Mouse (Mus musculus) heart, embryonic 11.5 days (tissue): Measurements from ENCODE around the gene Ptprc. TPM values are rescaled to one million over a fixed set of nuclear protein-coding genes. Genes with fewer than 3 reads are reported as not detected.

Experiments
- ATAC-seq: fragments of 200-750 bp; cut with Nextera tagmentation; replicated peaks from 2 replicates; pipeline ENCODE4 v1.8.0; 2017; ENCODE audit warnings: moderate library complexity; ENCODE audit not compliant: insufficient number of reproducible peaks, low FRiP score, low TSS enrichment
- H3K27ac ChIP-seq: fragments of 300-500 bp; sonication (generic); 2 replicates; pipeline ENCODE4 v1.5.1; 2014; ENCODE audit warnings: mild to moderate bottlenecking, low read depth, low read length
- H3K27me3 ChIP-seq: fragments of 300-500 bp; sonication (generic); 2 replicates; pipeline ENCODE4 v1.6.1; 2014; ENCODE audit warnings: mild to moderate bottlenecking, low read length, mixed read lengths; ENCODE audit not compliant: control insufficient read depth, insufficient read depth
- H3K36me3 ChIP-seq: fragments of 300-500 bp; sonication (generic); 2 replicates; pipeline ENCODE4 v1.6.1; 2014; ENCODE audit warnings: mild to moderate bottlenecking, low read length, moderate library complexity, mixed read lengths; ENCODE audit not compliant: control insufficient read depth, insufficient read depth
- H3K4me1 ChIP-seq: fragments of 300-500 bp; sonication (generic); 2 replicates; pipeline ENCODE4 v1.6.1; 2014; ENCODE audit warnings: low read length; ENCODE audit not compliant: control insufficient read depth, insufficient read depth
- H3K4me2 ChIP-seq: fragments of 300-500 bp; sonication (generic); 2 replicates; pipeline ENCODE4 v1.6.1; 2014; ENCODE audit warnings: mild to moderate bottlenecking, moderate library complexity
- H3K4me3 ChIP-seq: fragments of 300-500 bp; sonication (generic); 2 replicates; pipeline ENCODE4 v1.5.1; 2014; ENCODE audit warnings: low read depth, low read length
- H3K9ac ChIP-seq: fragments of 300-500 bp; sonication (generic); 2 replicates; pipeline ENCODE4 v1.6.1; 2014; ENCODE audit warnings: mild to moderate bottlenecking, low read depth, low read length, moderate library complexity
- H3K9me3 ChIP-seq: fragments of 300-500 bp; sonication (generic); replicated peaks from 2 replicates; pipeline ENCODE4 v1.6.1; 2016; ENCODE audit warnings: low read length; ENCODE audit not compliant: control insufficient read depth
- WGBS: fragments of 180-500 bp; shearing (Covaris S2); extraction: QIAGEN DNeasy Blood & Tissue Kit; methylation state at CpG from one replicate; pipeline ENCODE4 v1.1.7; 2014; ENCODE audit not compliant: insufficient replicate concordance; 5-methylcytosine and 5-hydroxymethylcytosine counted together
- polyA plus RNA-seq: library from polyadenylated mRNA; unstranded; fragments of >200 nt; fragmentation: Nextera tagmentation; extraction: Ambion mirVana; gene quantifications from 2 replicates; pipeline ENCODE4 v1.2.1, GENCODE M21; 2014

Ptprc gene
- polyA plus RNA-seq, 1 experiment from 2014 or later, result 1.1 TPM

- ATAC-seq, result no peak
- peak overlapping the region; percentile 39 for H3K4me2 ChIP-seq
These were observed 48.7 kb downstream of the Ptprc start for GRCm38 (mm10) chr1:138126843-138127242.

GRCm38 (mm10) chr1:138125281-138125680 lies 50.2 kb downstream of the Ptprc start:
- 82% methylated on average over 1 of the region's 1 CpGs for WGBS
- ATAC-seq, result no peak

More at GRCm38 (mm10) chr1:138126843-138127242, 48.7 kb downstream of the Ptprc start:
- no peaks in the 10 kb centered on the region for H3K36me3 ChIP-seq
- no peak overlapping the region for H3K9ac ChIP-seq
- H3K4me3 ChIP-seq, result no peak overlapping the region
- H3K4me1 ChIP-seq, result no peaks in the 10 kb centered on the region
- H3K27ac ChIP-seq, result no peak overlapping the region
- H3K27me3 ChIP-seq, result no peaks in the 10 kb centered on the region
- H3K9me3 ChIP-seq, result no peaks in the 10 kb centered on the region
- 55% methylated on average over 8 of the region's 8 CpGs for WGBS

DNA sequence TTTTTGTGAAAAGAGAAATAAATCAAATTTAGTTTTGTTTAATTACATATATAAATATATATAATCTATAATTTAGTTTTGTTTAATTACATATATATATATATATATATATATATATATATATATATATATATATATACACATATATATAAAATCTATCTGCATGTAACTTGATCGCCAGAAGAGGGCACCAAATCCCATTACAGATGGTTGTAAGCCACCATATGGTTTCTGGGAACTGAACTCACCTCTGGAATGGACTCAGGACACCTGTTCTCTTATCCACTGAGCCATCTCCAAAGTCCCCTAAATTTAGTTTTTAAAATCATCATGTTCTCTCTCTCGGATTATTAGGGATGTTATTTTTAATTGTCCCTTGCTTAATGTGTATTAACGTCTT lies 51.6 kb downstream of the Ptprc start:
- Histone ChIP-seq H3K4me2 (no peak overlapping the region), H3K9ac (no peak overlapping the region), H3K4me1 (no peaks in the 10 kb centered on the region), H3K27ac (no peak overlapping the region), H3K36me3 (no peaks in the 10 kb centered on the region), H3K4me3 (no peak overlapping the region), H3K9me3 (no peaks in the 10 kb centered on the region), H3K27me3 (no peaks in the 10 kb centered on the region)
- no peak for ATAC-seq
- WGBS, result 35% methylated on average over 3 of the region's 3 CpGs

More at GRCm38 (mm10) chr1:138125281-138125680, 50.2 kb downstream of the Ptprc start:
- H3K4me1 ChIP-seq, result no peaks in the 10 kb centered on the region
- H3K9ac ChIP-seq, result no peak overlapping the region
- H3K4me3 ChIP-seq, result no peak overlapping the region
- H3K27me3 ChIP-seq, result no peaks in the 10 kb centered on the region
- H3K36me3 ChIP-seq, result no peaks in the 10 kb centered on the region
- no peaks in the 10 kb centered on the region for H3K9me3 ChIP-seq
- H3K4me2 ChIP-seq, result no peak overlapping the region
- H3K27ac ChIP-seq, result no peak overlapping the region

DNA sequence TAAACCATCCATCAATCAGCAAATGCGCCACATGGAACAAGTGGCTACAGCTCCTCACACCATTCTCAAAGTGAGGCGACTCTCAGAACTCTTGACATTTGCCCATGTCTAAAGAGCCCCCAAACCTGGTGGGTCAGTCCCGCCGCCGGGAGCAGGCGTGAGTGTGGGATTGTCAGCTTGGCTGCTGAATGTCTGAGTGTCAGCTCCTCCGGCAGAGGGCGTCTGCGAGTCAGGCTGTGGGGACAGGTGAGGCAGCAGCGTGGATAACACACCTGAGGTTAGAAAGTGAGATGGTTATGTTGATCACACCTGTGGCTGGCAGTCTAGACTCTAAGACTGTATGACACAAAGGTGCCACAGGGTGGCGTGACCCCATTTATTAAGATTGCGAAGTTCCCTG lies 55.6 kb downstream of the Ptprc start:
- no peaks in the 10 kb centered on the region for H3K4me1 ChIP-seq
- H3K9ac ChIP-seq, result no peak overlapping the region
- H3K27me3 ChIP-seq, result no peaks in the 10 kb centered on the region
- no peak for ATAC-seq
- no peaks in the 10 kb centered on the region for H3K36me3 ChIP-seq
- no peak overlapping the region for H3K4me2 ChIP-seq
- WGBS, result 48% methylated on average over 12 of the region's 12 CpGs
- no peaks in the 10 kb centered on the region for H3K9me3 ChIP-seq
- H3K4me3 ChIP-seq, result no peak overlapping the region
- no peak overlapping the region for H3K27ac ChIP-seq

- H3K4me1 ChIP-seq, result no peaks in the 10 kb centered on the region
- H3K4me3 ChIP-seq, result no peak overlapping the region
- H3K9ac ChIP-seq, result no peak overlapping the region
- no peaks in the 10 kb centered on the region for H3K9me3 ChIP-seq
- no peak overlapping the region for H3K27ac ChIP-seq
- H3K4me2 ChIP-seq, result no peak overlapping the region
- H3K36me3 ChIP-seq, result no peaks in the 10 kb centered on the region
- 54% methylated on average over 1 of the region's 1 CpGs for WGBS
- no peaks in the 10 kb centered on the region for H3K27me3 ChIP-seq
- no peak for ATAC-seq
These were observed 82.3 kb downstream of the Ptprc start for GRCm38 (mm10) chr1:138093219-138093618.

- ATAC-seq, result no peak
- H3K9ac ChIP-seq, result no peak overlapping the region
These were observed 89.7 kb downstream of the Ptprc start for GRCm38 (mm10) chr1:138085810-138086209.

DNA sequence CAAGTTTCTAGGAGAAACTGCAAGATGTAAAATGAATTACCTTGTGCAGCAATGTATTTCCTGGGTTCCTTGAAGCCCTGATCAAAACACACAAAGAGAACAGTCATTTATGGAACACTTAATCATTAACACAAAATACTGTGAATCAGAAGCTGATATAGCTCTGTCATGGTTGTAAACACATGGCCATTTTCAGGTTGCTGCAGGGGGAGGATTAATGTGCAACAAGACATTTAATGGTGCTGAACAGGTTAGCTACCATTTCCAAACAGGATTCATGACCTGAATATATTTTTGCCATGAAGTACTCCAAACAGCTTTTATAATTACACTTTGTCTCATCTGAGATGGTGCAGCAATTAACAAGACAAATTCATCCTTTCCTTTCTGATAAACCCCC lies 91.8 kb downstream of the Ptprc start:
- H3K36me3 ChIP-seq, result no peaks in the 10 kb centered on the region
- H3K9me3 ChIP-seq, result no peaks in the 10 kb centered on the region
- no peak for ATAC-seq
- no peak overlapping the region for H3K4me2 ChIP-seq
- no peak overlapping the region for H3K9ac ChIP-seq
- H3K4me1 ChIP-seq, result no peaks in the 10 kb centered on the region
- H3K27ac ChIP-seq, result no peak overlapping the region
- H3K27me3 ChIP-seq, result no peaks in the 10 kb centered on the region
- no peak overlapping the region for H3K4me3 ChIP-seq

More at GRCm38 (mm10) chr1:138085810-138086209, 89.7 kb downstream of the Ptprc start:
- H3K27ac ChIP-seq, result no peak overlapping the region
- H3K36me3 ChIP-seq, result no peaks in the 10 kb centered on the region
- H3K4me1 ChIP-seq, result no peaks in the 10 kb centered on the region
- H3K4me3 ChIP-seq, result no peak overlapping the region
- H3K9me3 ChIP-seq, result no peaks in the 10 kb centered on the region
- no peaks in the 10 kb centered on the region for H3K27me3 ChIP-seq
- 13% methylated on average over 1 of the region's 1 CpGs for WGBS
- H3K4me2 ChIP-seq, result no peak overlapping the region

GRCm38 (mm10) chr1:138080308-138080707 lies 95.2 kb downstream of the Ptprc start:
- Histone ChIP-seq H3K27ac (no peak overlapping the region), H3K36me3 (no peaks in the 10 kb centered on the region), H3K4me1 (no peaks in the 10 kb centered on the region), H3K4me2 (no peak overlapping the region), H3K4me3 (no peak overlapping the region), H3K9me3 (no peaks in the 10 kb centered on the region), H3K9ac (no peak overlapping the region), H3K27me3 (no peaks in the 10 kb centered on the region)
- WGBS, result 90% methylated on average over 1 of the region's 1 CpGs
- no peak for ATAC-seq

- Histone ChIP-seq H3K27ac (no peak overlapping the region), H3K4me3 (no peak overlapping the region), H3K9me3 (no peaks in the 10 kb centered on the region), H3K36me3 (no peaks in the 10 kb centered on the region), H3K9ac (no peak overlapping the region), H3K27me3 (no peaks in the 10 kb centered on the region), H3K4me2 (no peak overlapping the region), H3K4me1 (no peaks in the 10 kb centered on the region)
- no peak for ATAC-seq
- 38% methylated on average over 10 of the region's 10 CpGs for WGBS
These were observed 131.1 kb downstream of the Ptprc start for GRCm38 (mm10) chr1:138044196-138044945.
